Mouse (Mus musculus) heart, adult 2 months (tissue): ENCODE measurements around the gene Snapc4. TPM values are rescaled to one million over a fixed set of nuclear protein-coding genes. Genes with fewer than 3 reads are reported as not detected.

Experiments
- DNase-seq, 2 experiments: peaks; one replicate each; pipeline ENCODE4 v3.0.0; 2021
- H3K27ac ChIP-seq: fragments of 200-600 bp; 2 replicates; pipeline ENCODE4 v1.8.1; 2022
- H3K27me3 ChIP-seq: fragments of 200-500 bp; 2 replicates; pipeline ENCODE4 v1.6.1; 2012; ENCODE audit warnings: mild to moderate bottlenecking, low read length, inconsistent platforms, mixed read lengths; ENCODE audit not compliant: control insufficient read depth, insufficient read depth
- H3K36me3 ChIP-seq: fragments of 200-500 bp; 2 replicates; pipeline ENCODE4 v1.6.1; 2012; ENCODE audit warnings: low read length, inconsistent platforms; ENCODE audit not compliant: control insufficient read depth, insufficient read depth
- H3K4me1 ChIP-seq: fragments of 200-500 bp; 2 replicates; pipeline ENCODE4 v1.6.1; 2011; ENCODE audit warnings: low read length; ENCODE audit not compliant: control insufficient read depth, insufficient read depth
- H3K4me3 ChIP-seq: fragments of 200-600 bp; 2 replicates; pipeline ENCODE4 v1.8.1; 2022
- H3K79me2 ChIP-seq: fragments of 200-500 bp; replicated peaks from 2 replicates; pipeline ENCODE4 v1.6.1; 2012; ENCODE audit warnings: mild to moderate bottlenecking, inconsistent platforms, low read length, moderate library complexity, mixed read lengths; ENCODE audit not compliant: control insufficient read depth, insufficient read depth
- H3K9ac ChIP-seq: fragments of 200-500 bp; 2 replicates; pipeline ENCODE4 v1.6.1; 2012; ENCODE audit warnings: low read depth, mild to moderate bottlenecking, control low read depth, inconsistent platforms, low read length, mixed read lengths
- CTCF ChIP-seq: fragments of 200-600 bp; IDR thresholded peaks from 2 replicates; pipeline ENCODE4 v1.8.1; 2022; ENCODE audit warnings: antibody characterized with exemption, mild to moderate bottlenecking, moderate library complexity
- EP300 ChIP-seq: fragments of 200-500 bp; IDR thresholded peaks from 2 replicates; pipeline ENCODE4 v1.6.1; 2011; ENCODE audit warnings: low read depth, low read length, control low read depth; ENCODE audit not compliant: insufficient read depth
- POLR2A ChIP-seq: fragments of 200-500 bp; IDR thresholded peaks from 2 replicates; pipeline ENCODE4 v1.6.1; 2011; ENCODE audit warnings: mild to moderate bottlenecking, low read depth, low read length, control low read depth; ENCODE audit not compliant: insufficient read depth
- WGBS: fragments of 180-500 bp; shearing (Covaris S2); methylation state at CpG from one replicate; pipeline ENCODE4 v1.1.7; 2018; 5-methylcytosine and 5-hydroxymethylcytosine counted together
- intact Hi-C: fragments of 180-260 bp; cut with DNase I; formaldehyde crosslinking; loops from one replicate; pipeline ENCODE4 v1.15.1; 2025
- polyA plus RNA-seq: library from polyadenylated mRNA; depleted of rRNA; stranded (reverse); fragments of >200 nt; gene quantifications from 2 replicates; pipeline ENCODE4 v1.2.3, GENCODE M21; 2012
- total RNA-seq, 2 experiments: library from RNA; stranded (reverse); gene quantifications; 2 replicates each; pipeline ENCODE4 v1.2.3; 2021

The Snapc4 gene
- total and polyA plus RNA-seq, 3 experiments, result 7.2 to 20.4 (median 9.5) TPM

DNA sequence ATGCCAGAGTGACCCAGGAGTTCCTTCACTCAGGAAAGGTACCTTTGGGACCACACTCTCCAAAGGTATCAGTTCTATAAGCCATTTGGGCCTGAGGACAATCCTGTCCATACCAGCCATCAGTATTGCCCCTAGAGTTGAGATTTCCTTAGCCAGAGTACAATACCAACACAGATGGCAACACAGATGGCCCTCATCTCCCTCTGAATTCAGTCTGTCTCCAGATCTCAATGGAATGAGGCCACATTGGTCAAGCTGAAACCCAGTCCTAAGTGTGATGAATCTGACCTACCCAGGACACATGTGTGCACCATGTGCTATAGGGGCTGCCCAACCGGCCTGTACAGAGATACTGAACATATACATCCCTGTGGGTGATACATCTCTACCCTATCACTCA lies 21.8 kb upstream of the Snapc4 start:
- TF ChIP-seq EP300 (no peak), POLR2A (no peak), CTCF (no peak)
- Histone ChIP-seq H3K36me3 (no peaks in the 10 kb centered on the region), H3K9ac (no peak overlapping the region), H3K27ac (no peak overlapping the region), H3K4me1 (peaks cover 10% of the 10 kb centered on the region), H3K79me2 (peaks cover 2% of the 10 kb centered on the region), H3K27me3 (no peaks in the 10 kb centered on the region), H3K4me3 (no peak overlapping the region)
- 92% methylated on average over 1 of the region's 1 CpGs for WGBS
- intact Hi-C loops, result no loop called here
- no peak for DNase-seq

GRCm38 (mm10) chr2:26401023-26401422 lies 20.6 kb upstream of the Snapc4 start:
- intact Hi-C loops, result no loop called here
- Histone ChIP-seq H3K9ac (no peak overlapping the region), H3K79me2 (no peaks in the 10 kb centered on the region; the same call in 1 of the 2 replicates), H3K27ac (no peak overlapping the region), H3K4me3 (no peak overlapping the region), H3K27me3 (no peaks in the 10 kb centered on the region), H3K36me3 (no peaks in the 10 kb centered on the region), H3K4me1 (peaks cover 8% of the 10 kb centered on the region)
- no peak for TF ChIP-seq EP300
- TF ChIP-seq POLR2A, result no peak
- TF ChIP-seq CTCF, result no peak
- 83% methylated on average over 4 of the region's 4 CpGs for WGBS
- no peak for DNase-seq

DNA sequence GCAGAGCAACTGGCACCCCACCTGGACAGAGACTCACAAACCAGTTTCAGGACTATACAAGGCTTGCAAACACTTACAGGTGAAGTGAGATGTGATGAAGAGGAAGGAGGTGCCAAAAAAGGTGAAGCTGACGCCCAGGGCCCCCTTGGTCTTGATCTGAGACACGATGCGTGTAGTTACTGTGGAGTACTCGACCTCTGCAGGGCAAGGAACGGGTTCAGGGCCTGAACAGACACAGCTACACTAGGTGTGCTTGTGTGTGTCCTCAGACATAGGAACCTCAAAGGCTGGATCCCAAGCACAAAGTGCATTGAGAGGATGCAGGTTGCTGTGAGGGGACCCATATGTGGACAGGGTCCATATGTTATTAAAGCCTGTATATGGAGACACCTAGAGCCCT lies 19.8 kb upstream of the Snapc4 start:
- DNase-seq, result no peak
- Histone ChIP-seq H3K27ac (peak overlapping the region; percentile 57), H3K4me1 (peaks cover 5% of the 10 kb centered on the region), H3K36me3 (no peaks in the 10 kb centered on the region), H3K27me3 (no peaks in the 10 kb centered on the region), H3K9ac (no peak overlapping the region), H3K79me2 (no peaks in the 10 kb centered on the region; the same call in 1 of the 2 replicates), H3K4me3 (no peak overlapping the region)
- 87% methylated on average over 5 of the region's 5 CpGs for WGBS
- no peak for TF ChIP-seq POLR2A
- no peak for TF ChIP-seq CTCF
- TF ChIP-seq EP300, result no peak
- intact Hi-C loops, result no loop called here

DNA sequence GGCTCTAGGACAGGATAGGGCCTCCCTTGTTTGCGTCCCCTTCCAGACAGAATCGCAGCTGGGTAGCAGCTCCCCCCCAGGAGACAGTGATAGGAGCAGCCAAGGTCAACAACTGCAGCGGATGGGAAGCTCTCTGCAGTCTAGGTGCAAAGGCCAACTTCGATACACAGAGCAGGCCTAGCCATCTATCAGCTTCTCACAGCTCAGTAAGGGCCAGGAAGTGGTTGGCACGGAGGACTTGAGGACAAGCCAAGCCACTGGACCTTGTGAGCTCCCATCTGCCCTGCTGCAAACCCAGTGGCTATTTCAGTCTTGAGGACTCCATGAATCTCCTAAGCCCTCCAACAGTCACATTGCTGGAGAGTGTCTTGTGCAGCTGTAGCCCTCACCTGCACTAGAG lies 19.2 kb upstream of the Snapc4 start:
- Histone ChIP-seq H3K4me1 (peaks cover 5% of the 10 kb centered on the region), H3K4me3 (no peak overlapping the region), H3K9ac (no peak overlapping the region), H3K36me3 (no peaks in the 10 kb centered on the region), H3K27me3 (no peaks in the 10 kb centered on the region), H3K27ac (peak overlapping the region; percentile 57), H3K79me2 (no peaks in the 10 kb centered on the region; the same call in 1 of the 2 replicates)
- TF ChIP-seq CTCF, result no peak
- peak; percentile 23; the same call in 1 of the 2 replicates for TF ChIP-seq POLR2A
- peak; percentile 85; the same call in 1 of the 2 replicates for TF ChIP-seq EP300
- WGBS, result 19% methylated on average over 5 of the region's 5 CpGs
- DNase-seq, result peak in 1 of 2 experiments; percentile 79
- intact Hi-C loops, result no loop called here

- H3K27me3 ChIP-seq, result no peaks in the 10 kb centered on the region
- WGBS, result 74% methylated on average over 8 of the region's 8 CpGs
- H3K79me2 ChIP-seq, result no peaks in the 10 kb centered on the region; the same call in 1 of the 2 replicates
- peaks cover 5% of the 10 kb centered on the region for H3K4me1 ChIP-seq
- TF ChIP-seq EP300, result 0 out of 2 replicates have a peak, but pooled peaks have one; percentile 34
- no peak for TF ChIP-seq CTCF
- no peak for TF ChIP-seq POLR2A
- peak overlapping the region; percentile 48 for H3K27ac ChIP-seq
- intact Hi-C loops, result no loop called here
- DNase-seq, result peak in 1 of 2 experiments; percentile 41
- no peak overlapping the region for H3K4me3 ChIP-seq
- no peaks in the 10 kb centered on the region for H3K36me3 ChIP-seq
- no peak overlapping the region for H3K9ac ChIP-seq
Measured at GRCm38 (mm10) chr2:26398978-26399377, 18.5 kb upstream of the Snapc4 start.

- Histone ChIP-seq H3K79me2 (no peaks in the 10 kb centered on the region), H3K27ac (no peak overlapping the region), H3K4me1 (peaks cover 3% of the 10 kb centered on the region), H3K36me3 (no peaks in the 10 kb centered on the region), H3K27me3 (no peaks in the 10 kb centered on the region), H3K9ac (no peak overlapping the region), H3K4me3 (no peak overlapping the region)
- DNase-seq, result no peak
- intact Hi-C loops, result no loop called here
- TF ChIP-seq EP300 (no peak), CTCF (no peak), POLR2A (no peak)
- WGBS, result 83% methylated on average over 6 of the region's 6 CpGs
Measured at GRCm38 (mm10) chr2:26391617-26392016, 11.2 kb upstream of the Snapc4 start.
